Mouse (Mus musculus) limb, embryonic 10.5 days (tissue): Measurements from ENCODE around the gene Mcm2. TPM values are rescaled to one million over a fixed set of nuclear protein-coding genes. Genes with fewer than 3 reads are reported as not detected.

ENCODE experiments used
- DNase-seq: peaks from one replicate; pipeline ENCODE4 v3.0.0-alpha.2; 2017; ENCODE audit warnings: low spot score
- H3K27ac ChIP-seq: fragments of 300-500 bp; sonication (generic); 2 replicates; pipeline ENCODE4 v1.5.1; 2016; ENCODE audit warnings: mild to moderate bottlenecking
- H3K27me3 ChIP-seq: fragments of 300-500 bp; sonication (generic); 2 replicates; pipeline ENCODE4 v1.6.1; 2016; ENCODE audit warnings: low read depth, mild to moderate bottlenecking; ENCODE audit not compliant: poor library complexity, severe bottlenecking
- H3K36me3 ChIP-seq: fragments of 300-500 bp; sonication (generic); 2 replicates; pipeline ENCODE4 v1.6.1; 2016; ENCODE audit warnings: mild to moderate bottlenecking, moderate library complexity
- H3K4me1 ChIP-seq: fragments of 300-500 bp; sonication (generic); 2 replicates; pipeline ENCODE4 v1.6.1; 2016
- H3K4me3 ChIP-seq: fragments of 300-500 bp; sonication (generic); 2 replicates; pipeline ENCODE4 v1.5.1; 2016; ENCODE audit warnings: mild to moderate bottlenecking, moderate library complexity
- H3K9me3 ChIP-seq: fragments of 300-500 bp; sonication (generic); replicated peaks from 2 replicates; pipeline ENCODE4 v1.6.1; 2016; ENCODE audit warnings: mild to moderate bottlenecking
- WGBS: fragments of 180-500 bp; shearing (Covaris S2); methylation state at CpG from one replicate; pipeline ENCODE4 v1.1.7; 2016; 5-methylcytosine and 5-hydroxymethylcytosine counted together
- polyA plus RNA-seq: library from polyadenylated mRNA; unstranded; fragments of >200 nt; fragmentation: Nextera tagmentation; extraction: Ambion mirVana; gene quantifications from 2 replicates; pipeline ENCODE4 v1.2.1, GENCODE M21; 2016

Gene Mcm2
- polyA plus RNA-seq, 1 experiment from 2014 or later = 283 TPM

- H3K9me3 ChIP-seq = no peaks in the 10 kb centered on the region
- WGBS = 17% methylated on average over 4 of the region's 4 CpGs
- no peaks in the 10 kb centered on the region for H3K36me3 ChIP-seq
- H3K4me3 ChIP-seq = no peak overlapping the region
- no peak overlapping the region for H3K27ac ChIP-seq
- peaks cover 15% of the 10 kb centered on the region for H3K4me1 ChIP-seq
- no peak for DNase-seq
- peaks cover 20% of the 10 kb centered on the region for H3K27me3 ChIP-seq
These were observed 37.2 kb upstream of the Mcm2 start for GRCm38 (mm10) chr6:88935735-88936276.

GRCm38 (mm10) chr6:88934816-88935215 is 36.2 kb upstream of the Mcm2 start:
- no peak overlapping the region for H3K4me3 ChIP-seq
- no peaks in the 10 kb centered on the region for H3K36me3 ChIP-seq
- no peak for DNase-seq
- no peaks in the 10 kb centered on the region for H3K9me3 ChIP-seq
- H3K4me1 ChIP-seq = peaks cover 13% of the 10 kb centered on the region
- H3K27me3 ChIP-seq = peaks cover 20% of the 10 kb centered on the region
- 32% methylated on average over 4 of the region's 4 CpGs for WGBS
- H3K27ac ChIP-seq = no peak overlapping the region

- Histone ChIP-seq H3K27ac (no peak overlapping the region), H3K4me3 (no peak overlapping the region), H3K9me3 (no peaks in the 10 kb centered on the region), H3K27me3 (peaks cover 20% of the 10 kb centered on the region), H3K4me1 (peaks cover 9% of the 10 kb centered on the region), H3K36me3 (no peaks in the 10 kb centered on the region)
- no peak for DNase-seq
- 75% methylated on average over 4 of the region's 4 CpGs for WGBS
These were observed 35.6 kb upstream of the Mcm2 start for GRCm38 (mm10) chr6:88934132-88934531.

GRCm38 (mm10) chr6:88931449-88931848 is 32.9 kb upstream of the Mcm2 start:
- H3K27ac ChIP-seq = no peak overlapping the region
- no peak for DNase-seq
- no peak overlapping the region for H3K4me3 ChIP-seq
- no peaks in the 10 kb centered on the region for H3K36me3 ChIP-seq
- WGBS = 76% methylated on average over 2 of the region's 2 CpGs
- no peaks in the 10 kb centered on the region for H3K9me3 ChIP-seq
- peaks cover 7% of the 10 kb centered on the region; the same call in 1 of the 2 replicates for H3K27me3 ChIP-seq
- H3K4me1 ChIP-seq = peaks cover 8% of the 10 kb centered on the region

GRCm38 (mm10) chr6:88930049-88930448 is 31.5 kb upstream of the Mcm2 start:
- Histone ChIP-seq H3K9me3 (no peaks in the 10 kb centered on the region), H3K4me3 (no peak overlapping the region), H3K27ac (no peak overlapping the region), H3K27me3 (0 out of 2 replicates have a peak, but pooled peaks cover 6% of the 10 kb centered on the region), H3K36me3 (no peaks in the 10 kb centered on the region), H3K4me1 (peaks cover 22% of the 10 kb centered on the region)
- 75% methylated on average over 7 of the region's 7 CpGs for WGBS
- no peak for DNase-seq

- H3K36me3 ChIP-seq = no peaks in the 10 kb centered on the region
- peaks cover 28% of the 10 kb centered on the region for H3K4me1 ChIP-seq
- H3K27ac ChIP-seq = no peak overlapping the region
- DNase-seq = no peak
- WGBS = 73% methylated on average over 6 of the region's 6 CpGs
- no peaks in the 10 kb centered on the region for H3K9me3 ChIP-seq
- no peaks in the 10 kb centered on the region for H3K27me3 ChIP-seq
- no peak overlapping the region for H3K4me3 ChIP-seq
These were observed 30.9 kb upstream of the Mcm2 start for GRCm38 (mm10) chr6:88929451-88929850.

GRCm38 (mm10) chr6:88928576-88928975 is 30.0 kb upstream of the Mcm2 start:
- no peaks in the 10 kb centered on the region for H3K27me3 ChIP-seq
- no peak for DNase-seq
- no peak overlapping the region for H3K27ac ChIP-seq
- H3K36me3 ChIP-seq = no peaks in the 10 kb centered on the region
- no peak overlapping the region for H3K4me3 ChIP-seq
- no peaks in the 10 kb centered on the region for H3K9me3 ChIP-seq
- H3K4me1 ChIP-seq = peaks cover 33% of the 10 kb centered on the region
- WGBS = 78% methylated on average over 5 of the region's 5 CpGs

GRCm38 (mm10) chr6:88928026-88928425 is 29.4 kb upstream of the Mcm2 start:
- no peaks in the 10 kb centered on the region for H3K27me3 ChIP-seq
- no peak for DNase-seq
- no peak overlapping the region for H3K4me3 ChIP-seq
- 83% methylated on average over 1 of the region's 1 CpGs for WGBS
- peak overlapping the region; percentile 32; the same call in 1 of the 2 replicates for H3K27ac ChIP-seq
- no peaks in the 10 kb centered on the region for H3K36me3 ChIP-seq
- no peaks in the 10 kb centered on the region for H3K9me3 ChIP-seq
- H3K4me1 ChIP-seq = peaks cover 33% of the 10 kb centered on the region

- Histone ChIP-seq H3K9me3 (no peaks in the 10 kb centered on the region), H3K27me3 (no peaks in the 10 kb centered on the region), H3K4me3 (no peak overlapping the region), H3K4me1 (peaks cover 33% of the 10 kb centered on the region), H3K36me3 (no peaks in the 10 kb centered on the region), H3K27ac (peak overlapping the region; percentile 32; the same call in 1 of the 2 replicates)
- peak; percentile 81 for DNase-seq
- WGBS = 8% methylated on average over 2 of the region's 2 CpGs
These were observed 29.0 kb upstream of the Mcm2 start for GRCm38 (mm10) chr6:88927595-88927994.

GRCm38 (mm10) chr6:88926870-88927269 is 28.3 kb upstream of the Mcm2 start:
- H3K27ac ChIP-seq = peak overlapping the region; percentile 11; the same call in 1 of the 2 replicates
- H3K4me1 ChIP-seq = peaks cover 33% of the 10 kb centered on the region
- H3K4me3 ChIP-seq = no peak overlapping the region
- no peaks in the 10 kb centered on the region for H3K9me3 ChIP-seq
- H3K27me3 ChIP-seq = no peaks in the 10 kb centered on the region
- H3K36me3 ChIP-seq = no peaks in the 10 kb centered on the region
- 65% methylated on average over 3 of the region's 3 CpGs for WGBS
- DNase-seq = no peak

GRCm38 (mm10) chr6:88925640-88926205 is 27.1 kb upstream of the Mcm2 start:
- Histone ChIP-seq H3K9me3 (no peaks in the 10 kb centered on the region), H3K27ac (peak overlapping the region; percentile 53; the same call in 1 of the 2 replicates), H3K4me1 (peaks cover 33% of the 10 kb centered on the region), H3K4me3 (no peak overlapping the region), H3K36me3 (no peaks in the 10 kb centered on the region), H3K27me3 (no peaks in the 10 kb centered on the region)
- 7% methylated on average over 4 of the region's 4 CpGs for WGBS
- DNase-seq = no peak

GRCm38 (mm10) chr6:88924502-88925275 is 26.1 kb upstream of the Mcm2 start:
- Histone ChIP-seq H3K9me3 (no peaks in the 10 kb centered on the region), H3K27me3 (no peaks in the 10 kb centered on the region), H3K36me3 (no peaks in the 10 kb centered on the region), H3K4me1 (peaks cover 33% of the 10 kb centered on the region), H3K27ac (peak overlapping the region; percentile 53), H3K4me3 (no peak overlapping the region)
- no peak for DNase-seq
- 8% methylated on average over 5 of the region's 5 CpGs for WGBS

GRCm38 (mm10) chr6:88918802-88919201 is 20.2 kb upstream of the Mcm2 start:
- Histone ChIP-seq H3K4me1 (no peaks in the 10 kb centered on the region), H3K27me3 (no peaks in the 10 kb centered on the region), H3K36me3 (no peaks in the 10 kb centered on the region), H3K27ac (no peak overlapping the region), H3K9me3 (no peaks in the 10 kb centered on the region), H3K4me3 (no peak overlapping the region)
- DNase-seq = no peak
- 77% methylated on average over 8 of the region's 8 CpGs for WGBS
